Mouse (Mus musculus) heart, postnatal 14 days (tissue): ENCODE measurements around the gene Scrn3. TPM values are rescaled to one million over a fixed set of nuclear protein-coding genes. Genes with fewer than 3 reads are reported as not detected.

Experiments
- DNase-seq, 2 experiments: peaks; one replicate each; pipeline ENCODE4 v3.0.0; 2021 to 2022
- intact Hi-C: fragments of 180-260 bp; cut with DNase I; formaldehyde crosslinking; loops from one replicate; pipeline ENCODE4 v1.15.1; 2025
- total RNA-seq, 2 experiments: library from RNA; stranded (reverse); gene quantifications; 2 replicates each; pipeline ENCODE4 v1.2.3; 2021

Gene Scrn3
- total RNA-seq, 2 experiments from 2014 or later = 19.2 to 19.3 TPM

GRCm38 (mm10) chr2:73298841-73299240 is 13.6 kb upstream of the Scrn3 start:
- no peak for DNase-seq
- intact Hi-C loops = no loop called here

- DNase-seq = no peak
- intact Hi-C loops = no loop called here
These were observed 10.4 kb upstream of the Scrn3 start for GRCm38 (mm10) chr2:73301979-73302378.

DNA sequence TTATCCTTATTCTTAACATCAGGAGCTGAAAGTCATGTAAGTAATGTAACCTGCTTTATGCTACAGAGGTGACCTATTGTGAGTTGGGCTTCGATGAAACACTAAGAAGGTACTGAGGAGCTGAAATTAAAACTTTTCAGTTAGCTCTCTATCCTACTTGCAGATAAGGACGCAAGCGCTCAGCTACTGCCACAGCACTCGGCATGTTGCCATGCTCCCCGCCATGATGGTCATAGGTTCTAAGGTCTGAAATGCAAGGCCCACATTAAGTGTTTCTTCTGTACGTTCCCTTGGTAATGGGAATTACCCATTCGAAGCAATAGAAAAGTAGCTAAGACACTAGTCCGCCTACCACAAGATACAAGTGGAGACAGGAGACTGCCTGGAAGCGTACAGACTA is 9.7 kb upstream of the Scrn3 start:
- no peak for DNase-seq
- intact Hi-C loops = no loop called here

DNA sequence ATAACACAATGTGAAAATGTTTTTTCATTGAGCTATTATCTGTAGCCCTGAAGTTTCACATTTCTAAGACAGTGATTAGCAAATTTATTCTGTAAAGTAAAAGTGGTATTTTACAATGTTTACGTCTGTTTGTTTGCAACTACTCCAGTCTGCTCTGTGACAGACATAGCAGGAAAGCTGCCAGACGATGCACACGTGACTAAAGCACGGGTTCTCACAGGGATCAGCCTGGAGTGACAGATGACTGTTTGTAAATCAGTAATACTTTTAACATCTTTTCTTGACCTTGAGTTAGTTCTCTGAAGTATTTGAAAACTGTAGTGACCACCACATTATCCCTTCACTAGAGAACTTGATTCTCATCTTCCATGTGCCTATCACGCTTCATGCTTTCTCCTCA is 7.9 kb upstream of the Scrn3 start:
- no peak for DNase-seq
- intact Hi-C loops = no loop called here

- no peak for DNase-seq
- intact Hi-C loops = no loop called here
These were observed 6.4 kb upstream of the Scrn3 start for GRCm38 (mm10) chr2:73306006-73306405.

GRCm38 (mm10) chr2:73313117-73313501 is 708 bp downstream of the Scrn3 start:
- intact Hi-C loops = loop anchor here (5.0 kb wide), 2 partner anchors 74 to 104 kb away; partner anchors contain the start of gene Gpr155
- DNase-seq = peak; percentile 43 to 50

GRCm38 (mm10) chr2:73314311-73314710 is 1.9 kb downstream of the Scrn3 start:
- intact Hi-C loops = loop anchor here (5.0 kb wide), 2 partner anchors 73 to 103 kb away; partner anchors contain the start of gene Gpr155

DNA sequence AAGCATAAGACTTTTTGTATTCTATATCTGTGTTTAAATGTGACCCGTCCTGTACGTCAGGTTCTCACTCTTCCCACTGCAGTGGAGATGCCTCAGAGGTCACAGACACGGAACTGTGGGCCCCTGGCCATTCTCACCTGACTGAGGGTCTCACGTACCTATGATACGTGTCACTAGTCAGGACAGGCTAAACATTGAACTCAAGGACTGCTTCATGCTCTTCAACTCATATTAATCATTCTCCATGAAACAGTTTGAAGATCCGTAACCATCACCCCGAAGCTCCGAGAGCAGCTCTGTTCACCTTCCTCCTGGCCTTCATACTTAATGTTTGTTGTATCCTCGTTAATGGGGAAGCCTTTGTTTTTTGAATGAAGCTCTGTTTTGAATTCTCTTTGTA is 5.0 kb downstream of the Scrn3 start:
- DNase-seq = no peak

More at GRCm38 (mm10) chr2:73314311-73314710, 1.9 kb downstream of the Scrn3 start:
- no peak for DNase-seq

GRCm38 (mm10) chr2:73319218-73319617 is 6.8 kb downstream of the Scrn3 start:
- intact Hi-C loops = no loop called here
- no peak for DNase-seq

More for the DNA sequence above, 5.0 kb downstream of the Scrn3 start:
- intact Hi-C loops = no loop called here

DNA sequence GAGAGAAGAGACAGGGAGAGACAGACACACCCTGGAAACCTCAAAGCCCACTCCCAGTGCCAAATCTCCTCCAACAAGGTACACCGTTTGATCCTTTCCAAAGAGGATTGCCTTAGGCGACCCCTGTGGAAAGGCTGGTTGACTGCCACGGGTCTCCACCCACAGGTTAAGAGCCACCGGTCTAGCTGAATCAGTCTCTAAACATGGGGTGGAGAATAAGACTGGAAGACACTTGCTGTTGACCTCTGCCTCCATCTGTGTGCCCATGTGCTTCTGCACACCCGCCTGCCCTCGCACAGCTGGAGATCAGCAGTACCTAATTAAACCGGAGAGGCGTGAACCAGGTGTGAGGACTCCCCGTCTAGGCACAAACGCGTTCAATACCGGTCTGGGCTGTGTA is 10.6 kb downstream of the Scrn3 start:
- DNase-seq = no peak
- intact Hi-C loops = no loop called here

DNA sequence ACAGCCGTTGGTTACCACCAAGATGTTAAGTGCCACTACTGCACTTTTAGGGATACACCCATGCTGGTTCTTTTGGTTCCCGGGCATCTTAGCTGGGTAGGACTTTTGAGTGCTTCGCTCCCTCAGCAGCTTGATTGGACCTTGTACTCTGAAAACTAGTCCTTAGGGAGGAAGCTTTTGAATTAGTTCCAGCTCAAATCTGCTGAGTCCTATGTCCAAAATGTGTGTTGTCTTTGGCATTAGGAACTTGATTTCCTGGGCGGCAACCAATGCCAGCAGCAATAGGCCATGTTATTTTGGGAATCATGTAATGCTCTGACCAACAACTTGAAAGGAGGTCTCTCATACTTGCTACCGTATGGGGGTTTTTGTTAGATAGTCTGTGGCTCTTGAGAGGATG is 13.5 kb downstream of the Scrn3 start:
- no peak for DNase-seq
- intact Hi-C loops = no loop called here

- intact Hi-C loops = no loop called here
- DNase-seq = no peak
These were observed 23.5 kb downstream of the Scrn3 start for GRCm38 (mm10) chr2:73335949-73336348.

DNA sequence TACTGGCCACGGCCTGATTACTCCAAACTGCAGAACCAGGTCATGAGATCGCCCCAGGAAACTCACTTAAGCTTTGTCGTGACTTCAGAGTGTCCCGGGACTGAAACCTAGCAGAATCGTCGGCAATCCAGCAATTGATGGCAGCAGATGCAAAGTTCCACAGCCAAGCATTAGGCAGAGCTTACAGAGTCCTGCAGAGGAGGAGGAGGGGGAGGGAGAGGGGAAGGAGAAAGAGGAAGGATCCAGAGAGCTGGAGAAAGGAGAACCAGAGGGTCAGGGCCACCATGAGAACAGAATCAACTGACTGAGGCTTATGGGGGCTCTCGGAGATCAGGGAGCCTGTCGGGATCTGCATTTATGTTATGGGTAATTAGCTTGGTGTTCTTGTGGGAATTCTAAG is 26.0 kb downstream of the Scrn3 start:
- intact Hi-C loops = no loop called here
- DNase-seq = no peak

DNA sequence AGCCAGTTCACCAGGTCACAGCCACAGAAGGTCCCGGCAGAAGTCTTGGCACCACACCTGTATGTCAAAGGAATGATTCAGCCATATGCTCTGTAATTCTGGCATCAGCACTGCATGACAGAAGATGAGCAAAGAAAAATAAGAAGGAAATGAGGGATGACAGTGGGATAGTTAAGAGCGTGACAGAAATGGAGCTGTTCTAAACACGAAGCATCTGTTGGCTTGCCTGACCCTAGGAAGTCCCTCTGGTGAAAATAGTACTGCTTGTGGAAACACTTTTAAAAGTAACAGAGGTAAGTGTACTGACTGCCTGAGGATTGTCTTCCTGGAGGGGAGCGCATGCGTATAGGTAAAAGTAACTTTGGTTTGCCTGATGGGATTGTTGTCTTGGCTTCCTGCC is 31.3 kb downstream of the Scrn3 start:
- DNase-seq = no peak
- intact Hi-C loops = no loop called here

- intact Hi-C loops = no loop called here
- no peak for DNase-seq
These were observed 32.8 kb downstream of the Scrn3 start for GRCm38 (mm10) chr2:73345204-73345603.

- intact Hi-C loops = no loop called here
- DNase-seq = no peak
These were observed 34.1 kb downstream of the Scrn3 start for GRCm38 (mm10) chr2:73346345-73347086.

DNA sequence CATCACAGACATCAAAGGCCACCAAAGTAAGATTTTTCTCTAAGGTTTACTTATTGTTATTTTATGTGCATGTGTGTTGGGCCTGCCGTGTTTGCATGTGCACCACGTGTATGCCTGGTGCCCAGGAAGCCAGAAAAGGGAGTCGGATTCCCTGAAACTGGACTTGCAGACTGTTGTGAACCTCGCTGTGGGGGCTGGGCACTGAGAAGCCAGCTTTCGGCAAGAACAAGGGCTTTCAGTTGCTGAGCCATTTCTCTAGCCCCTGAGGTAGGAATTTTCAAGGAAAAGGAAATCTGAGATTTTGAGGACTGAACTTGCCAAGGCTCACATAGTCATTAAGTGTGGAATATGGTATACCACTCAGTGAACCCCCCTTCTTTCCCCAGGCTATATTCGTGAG is 34.7 kb downstream of the Scrn3 start:
- no peak for DNase-seq
- intact Hi-C loops = no loop called here

GRCm38 (mm10) chr2:73347766-73348165 is 35.4 kb downstream of the Scrn3 start:
- intact Hi-C loops = no loop called here
- DNase-seq = no peak

DNA sequence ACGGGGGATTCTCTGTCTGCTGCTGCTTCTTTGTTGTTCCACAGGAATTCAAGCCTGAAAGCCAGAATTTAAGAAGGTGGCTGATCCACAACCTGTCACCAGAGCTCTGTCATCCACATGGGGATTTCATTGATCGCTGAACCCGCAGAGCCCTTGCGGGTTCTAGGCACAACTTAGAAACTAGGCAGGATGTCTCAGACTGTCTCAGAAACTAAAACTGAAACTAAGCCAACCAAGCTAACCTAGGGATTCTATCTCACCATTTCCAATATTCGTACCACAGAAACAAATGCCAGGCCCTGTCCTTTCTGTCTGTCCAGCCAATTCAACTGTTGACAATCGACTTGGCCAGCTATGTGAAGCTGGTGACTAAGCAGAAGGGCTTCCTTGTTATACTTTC is 35.8 kb downstream of the Scrn3 start:
- no peak for DNase-seq
- intact Hi-C loops = no loop called here

GRCm38 (mm10) chr2:73351496-73351895 is 39.1 kb downstream of the Scrn3 start:
- intact Hi-C loops = no loop called here
- peak in 1 of 2 experiments; percentile 29 for DNase-seq

DNA sequence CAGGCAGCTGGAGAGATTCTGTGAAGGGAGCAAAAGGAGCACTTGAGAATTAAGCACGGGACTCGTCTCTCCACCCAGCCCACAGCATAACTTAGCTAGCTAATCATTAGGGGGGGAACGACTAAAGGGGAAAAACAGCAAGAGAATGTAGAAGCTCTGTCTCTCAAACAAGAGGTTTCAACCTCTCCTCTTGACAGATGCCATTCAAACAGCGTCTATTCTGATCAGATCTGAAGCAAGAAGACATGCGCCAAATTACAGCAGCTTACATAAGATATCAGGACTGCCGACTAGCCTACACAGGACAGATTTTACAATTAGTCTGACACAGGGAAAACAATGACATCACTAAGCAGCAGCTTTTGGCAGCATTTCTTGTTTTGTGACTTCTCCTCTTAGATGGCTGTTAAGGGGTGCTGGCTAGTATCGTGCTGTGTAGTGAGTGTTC is 39.5 kb downstream of the Scrn3 start:
- peak; percentile 10 to 12 for DNase-seq

GRCm38 (mm10) chr2:73357004-73357403 is 44.6 kb downstream of the Scrn3 start:
- intact Hi-C loops = no loop called here
- peak in 1 of 2 experiments; percentile 5 for DNase-seq

More for the DNA sequence above, 39.5 kb downstream of the Scrn3 start:
- intact Hi-C loops = no loop called here
